Mouse (Mus musculus): ENCODE data around the gene Ttc41.

DNA sequence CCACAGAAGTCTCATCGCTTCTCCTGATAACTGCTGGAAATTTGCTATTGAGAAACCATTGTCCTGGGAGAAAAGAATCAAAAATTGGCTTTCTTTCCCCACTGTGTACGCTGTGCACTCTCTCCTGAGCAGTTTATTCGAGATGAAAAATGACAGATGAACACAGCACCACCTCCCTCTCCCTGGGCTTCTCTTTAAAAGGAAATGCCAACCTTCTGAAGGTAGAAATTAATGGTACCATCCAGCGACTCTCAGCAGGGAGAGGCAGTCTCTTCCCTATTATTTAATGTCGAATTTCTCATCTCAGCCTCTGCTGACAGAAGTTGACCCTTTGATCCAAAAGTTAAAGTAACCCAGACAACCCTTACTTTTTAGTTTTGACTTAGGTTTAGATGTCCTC, 63.6 kb downstream of the Ttc41 start:
- TF ChIP-seq CTCF (IDR thresholded peaks at IDR 0.05; ENCODE audit: low read depth, low read length) (no peak), POLR2A (IDR thresholded peaks at IDR 0.05; ENCODE audit: borderline replicate concordance, low read depth, low read length) (no peak)

Data from bone marrow macrophage, adult 2 months (primary cell).